Mouse (Mus musculus) neural tube, postnatal 0 days (tissue): ENCODE data around the gene Gja4. TPM values are rescaled to one million over a fixed set of nuclear protein-coding genes. Genes with fewer than 3 reads are reported as not detected.

Experiments used
- polyA plus RNA-seq: library from polyadenylated mRNA; unstranded; fragments of >200 nt; fragmentation: Nextera tagmentation; extraction: Ambion mirVana; gene quantifications from 2 replicates; pipeline ENCODE4 v1.2.1, GENCODE M21; 2015

Gene Gja4
- 17.3 and 19.8 TPM in 2 replicates for polyA plus RNA-seq

DNA sequence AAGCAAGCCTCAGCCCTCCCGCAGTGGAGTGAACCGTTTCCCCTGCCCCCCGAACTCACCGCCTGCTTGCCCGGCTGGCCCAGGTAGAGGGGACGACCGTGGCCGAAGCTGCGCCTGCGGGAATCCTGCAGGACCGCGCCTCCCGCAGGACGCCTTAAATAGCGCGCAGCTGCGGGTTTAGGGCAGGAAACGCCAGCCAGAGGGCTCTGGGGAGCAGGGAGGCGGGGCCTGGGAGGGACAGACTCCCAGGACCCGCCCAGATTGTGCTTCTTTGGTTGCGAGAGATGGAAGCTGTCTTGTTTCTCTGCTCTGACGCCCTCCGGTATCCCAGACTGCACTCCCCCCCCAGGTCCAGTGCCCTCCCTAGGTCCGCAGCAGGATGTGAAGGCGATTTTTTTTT lies at the start of gene Gja4:
Gja4 (minus strand) TSS at position 179 of the 400 bp plus-strand sequence.

DNA sequence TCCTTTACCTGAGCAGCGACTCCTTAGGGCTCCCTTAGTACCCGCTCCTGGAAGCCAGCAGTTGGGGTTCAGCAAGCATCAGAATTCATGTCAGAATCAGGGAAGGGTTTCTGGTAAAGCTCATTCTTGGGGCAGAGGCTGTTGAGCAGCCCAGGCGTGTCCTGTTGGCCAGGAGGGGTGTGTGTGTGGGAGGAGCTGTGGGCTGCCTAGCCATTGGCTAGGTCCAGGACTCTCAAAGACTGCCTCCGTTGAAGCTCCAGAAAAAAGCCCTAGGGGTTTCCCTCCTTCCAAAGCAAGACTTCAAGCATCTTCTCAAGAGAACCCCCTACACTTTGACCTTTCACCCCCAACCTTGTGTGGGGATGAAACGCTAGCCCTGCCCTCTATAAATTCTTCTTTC lies 44.2 kb upstream of the Gja4 start, which contains the start of gene Gjb5:
Gjb5 (minus strand) TSS at position 164 of the 400 bp plus-strand sequence.

DNA sequence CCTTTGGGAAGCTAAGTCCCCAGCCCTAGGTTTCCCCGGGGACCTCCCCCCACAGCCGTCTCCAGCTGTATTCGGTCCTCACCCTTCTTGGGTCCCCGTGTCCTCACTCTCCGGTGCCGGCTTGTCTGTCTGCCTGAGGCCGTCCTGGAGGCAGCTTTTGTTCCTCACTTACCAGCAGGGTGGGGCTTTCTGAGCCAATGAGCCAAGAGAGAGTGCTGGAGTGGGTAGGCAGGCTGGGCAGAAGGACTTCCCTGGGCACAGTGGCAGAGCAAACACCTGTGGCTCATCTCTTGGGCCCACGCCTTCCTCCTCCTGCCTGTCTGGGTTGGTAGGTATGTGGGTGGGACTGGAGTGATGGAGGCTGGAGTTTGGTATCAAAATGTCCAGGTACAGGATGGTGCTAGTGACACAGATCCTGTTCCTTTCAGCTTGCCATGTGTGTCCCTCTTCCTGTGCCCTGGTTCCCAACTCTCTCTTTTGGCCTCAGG lies 40.2 kb upstream of the Gja4 start, which contains the start of gene Gjb4:
Gjb4 (minus strand) TSS at position 131 of the 488 bp plus-strand sequence.

DNA sequence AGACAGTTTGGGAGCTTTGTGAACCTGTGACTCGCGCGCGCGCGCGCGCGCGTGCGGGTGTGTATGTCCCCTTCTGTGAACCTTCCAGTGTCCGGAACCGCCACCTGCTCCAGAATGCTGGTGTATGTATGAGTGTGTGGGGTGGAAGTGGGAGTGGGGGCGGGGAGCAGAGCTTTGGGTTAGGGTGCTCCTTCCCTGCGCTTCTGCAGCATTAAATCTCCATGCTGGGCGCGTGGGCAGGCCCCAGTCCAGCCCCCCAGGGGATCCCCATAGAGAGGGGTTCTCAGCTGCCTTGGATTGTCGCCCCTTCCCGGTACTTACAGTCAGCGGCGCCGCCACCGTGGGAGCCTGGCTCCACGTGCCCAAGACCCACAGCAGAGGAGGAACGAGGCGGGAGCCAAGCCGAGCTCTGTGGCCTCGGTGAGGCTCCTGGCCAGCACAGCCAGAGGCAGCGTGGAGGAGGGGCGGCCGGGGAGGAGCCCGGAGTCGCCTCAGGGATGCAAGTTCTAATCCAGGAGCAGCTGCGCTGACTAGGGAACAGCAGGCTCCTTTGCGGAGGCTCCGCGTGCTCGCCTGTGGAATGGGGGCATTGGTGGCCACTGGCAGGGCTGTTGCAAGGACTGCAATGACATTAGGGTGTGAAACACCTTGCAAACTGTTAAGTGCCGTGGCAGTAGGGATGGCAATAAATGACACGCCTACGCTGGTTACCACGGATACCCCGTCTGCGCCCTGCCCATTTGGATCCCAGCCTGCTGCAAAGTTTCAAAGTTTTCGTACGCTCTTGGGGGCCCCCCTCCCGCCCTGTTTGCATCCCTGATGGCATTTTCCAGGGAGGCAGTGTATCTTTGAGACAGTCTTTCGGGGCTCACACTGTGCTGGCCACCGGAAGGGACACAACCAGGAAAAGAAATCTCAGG lies 16.6 kb upstream of the Gja4 start, which contains the start of gene Gjb3:
Gjb3 (minus strand) TSS at position 664 of the 920 bp plus-strand sequence.

Other genes with a start within 250 kb of the Gja4 start
- gene Zmym6, start 236.7 kb downstream of the Gja4 start, polyA plus RNA-seq, result 17.7 and 20.7 TPM in 2 replicates
- 15.5 and 16.3 TPM in 2 replicates for gene Tmem35b, start 190.3 kb downstream of the Gja4 start, polyA plus RNA-seq
- 37.0 and 38.5 TPM in 2 replicates for gene Dlgap3, start 144.8 kb downstream of the Gja4 start, polyA plus RNA-seq
- 77.2 and 79.4 TPM in 2 replicates for gene Smim12, start 70.3 kb downstream of the Gja4 start, polyA plus RNA-seq
- gene Gjb3, start 16.8 kb upstream of the Gja4 start, polyA plus RNA-seq, result 0.33 and 0.89 TPM in 2 replicates
- gene Gjb4, start 40.0 kb upstream of the Gja4 start, polyA plus RNA-seq, result 0.25 TPM in 1 of 2 replicates, not detected in the other
- gene Gjb5, start 44.1 kb upstream of the Gja4 start, polyA plus RNA-seq, result 0.52 and 2.2 TPM in 2 replicates